Mouse (Mus musculus): ENCODE data around the gene Nr1h3.

The Nr1h3 gene

DNA sequence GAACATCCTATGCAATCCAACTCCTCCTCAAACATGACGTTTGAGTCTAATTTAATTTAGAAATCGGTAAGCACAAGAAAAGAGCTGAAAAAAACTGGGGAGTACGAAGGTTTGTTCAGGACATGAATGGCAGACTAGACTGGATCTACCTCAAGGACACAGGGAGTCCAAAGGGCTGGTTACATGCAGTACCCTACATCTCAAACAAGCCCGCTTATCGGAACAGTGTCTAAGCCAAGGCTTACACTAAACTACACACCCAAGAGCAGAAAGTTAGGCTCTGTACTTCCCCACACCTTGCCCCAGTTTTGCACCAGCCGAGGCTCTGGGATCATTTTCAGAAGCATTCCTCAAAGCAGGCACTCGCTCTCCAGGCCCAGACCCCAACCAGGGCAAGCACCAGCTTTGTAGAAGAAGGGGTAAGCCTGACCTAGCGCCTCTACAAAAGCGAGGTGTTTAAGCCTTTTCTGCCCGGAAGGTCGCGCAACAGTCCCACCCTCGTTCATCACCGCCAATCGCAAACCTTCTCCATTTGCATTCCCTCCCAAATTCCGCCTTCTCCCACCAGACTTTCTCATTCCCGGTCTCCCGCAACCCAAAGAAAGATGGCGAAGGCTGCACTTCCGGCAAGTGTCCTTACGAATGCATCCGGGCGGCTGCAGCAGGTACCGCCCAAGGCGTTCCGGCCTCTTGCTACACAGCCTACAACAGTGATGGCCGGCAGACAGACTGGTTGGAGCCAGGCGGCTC is at the start of gene Nr1h3, which contains the start of gene Acp2:
Gene Nr1h3 (minus strand): TSS at position 613 of the 750 bp plus-strand sequence.
Gene Acp2 (plus strand): TSS at position 664 of the 750 bp plus-strand sequence.
- DNase-seq (ENCODE audit: inconsistent ontology term): peak; percentile 96

DNA sequence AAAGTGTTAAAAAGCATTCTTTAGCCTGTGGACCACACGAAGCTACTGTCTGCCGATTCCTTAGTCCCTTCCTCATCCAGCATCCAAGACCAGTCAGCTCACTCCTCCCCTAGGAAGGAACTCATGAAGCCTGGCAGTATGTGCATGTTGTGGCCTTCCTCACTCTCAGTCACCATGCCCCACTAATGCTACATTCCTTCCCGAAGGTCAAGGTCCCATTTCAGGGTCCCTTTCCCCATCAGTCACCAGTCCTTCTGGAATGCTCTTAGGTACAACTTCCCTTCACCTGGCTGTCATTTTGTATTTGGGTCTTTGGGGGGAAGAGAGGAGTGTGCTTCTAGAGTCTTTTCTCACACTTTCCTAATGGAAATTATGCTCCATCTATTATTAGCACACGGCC is 49.4 kb upstream of the Nr1h3 start:
- DNase-seq (ENCODE audit: inconsistent ontology term): no peak

DNA sequence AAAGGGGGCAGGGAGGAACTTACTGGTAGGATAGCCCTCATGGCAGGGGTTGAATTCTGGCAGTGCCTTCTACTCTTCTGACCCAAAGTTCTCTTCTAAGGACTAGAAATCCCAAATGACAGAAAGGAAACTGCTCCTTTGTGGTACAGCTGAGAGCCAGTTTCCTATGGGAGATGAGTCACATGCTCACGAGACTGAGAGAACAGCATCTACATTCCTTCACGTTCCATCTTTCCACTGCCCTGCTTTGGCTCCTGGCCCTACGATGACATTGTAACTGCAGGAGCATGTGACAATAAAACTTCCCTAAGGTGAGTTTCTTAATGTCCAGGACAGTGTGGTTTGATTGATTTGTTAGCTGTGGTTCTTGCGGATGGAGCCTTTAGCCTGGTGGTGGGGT is 45.7 kb upstream of the Nr1h3 start:
- DNase-seq (ENCODE audit: inconsistent ontology term): peak; percentile 59

DNA sequence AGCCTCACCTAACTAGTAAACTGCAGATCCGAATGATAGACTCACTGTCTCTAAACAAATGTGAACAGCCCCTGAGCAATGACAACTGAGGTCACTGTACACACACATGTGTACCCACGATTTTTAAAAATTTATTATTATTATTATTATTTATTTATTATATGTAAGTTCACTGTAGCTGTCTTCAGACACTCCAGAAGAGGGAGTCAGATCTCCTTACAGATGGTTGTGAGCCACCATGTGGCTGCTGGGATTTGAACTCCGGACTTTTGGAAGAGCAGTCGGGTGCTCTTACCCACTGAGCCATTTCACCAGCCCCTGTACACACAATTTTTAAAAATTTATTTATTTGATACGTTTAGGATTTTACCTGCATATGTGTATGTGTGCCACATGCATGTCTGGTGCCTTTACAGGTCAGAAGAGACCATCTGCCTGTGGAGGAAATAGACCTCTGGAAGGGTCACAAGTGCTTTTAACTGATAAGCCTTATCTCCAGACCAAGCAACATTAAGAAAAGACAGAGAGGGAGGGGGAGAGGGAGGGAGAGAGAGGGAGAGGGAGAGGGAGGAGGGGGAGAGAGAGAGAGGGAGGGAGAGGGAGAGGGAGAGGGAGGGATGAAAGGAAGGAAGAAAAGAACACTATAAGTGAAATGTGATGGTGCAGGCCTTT is 42.1 kb upstream of the Nr1h3 start:
- no peak for DNase-seq (ENCODE audit: inconsistent ontology term)

DNA sequence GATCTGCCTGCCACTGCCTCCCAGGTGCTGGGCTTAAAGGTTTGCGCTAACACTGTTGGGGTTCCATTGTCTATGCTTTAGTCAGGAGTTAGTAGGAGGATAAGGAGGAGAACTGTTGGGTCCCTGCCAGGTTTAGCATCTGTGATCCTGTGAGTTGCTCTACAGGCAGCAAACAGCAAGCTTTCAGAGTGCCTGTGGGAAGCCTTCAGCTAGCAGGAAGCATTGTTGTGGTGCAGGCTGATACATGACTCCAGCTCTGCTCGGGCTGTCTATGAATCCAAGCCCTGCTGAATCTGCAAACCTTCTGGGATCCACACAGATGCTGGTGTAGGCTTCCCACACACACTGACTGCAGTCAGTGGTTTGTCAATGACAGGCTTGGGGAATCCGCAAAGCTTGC is 40.8 kb upstream of the Nr1h3 start:
- peak; percentile 67 for DNase-seq (ENCODE audit: inconsistent ontology term)

DNA sequence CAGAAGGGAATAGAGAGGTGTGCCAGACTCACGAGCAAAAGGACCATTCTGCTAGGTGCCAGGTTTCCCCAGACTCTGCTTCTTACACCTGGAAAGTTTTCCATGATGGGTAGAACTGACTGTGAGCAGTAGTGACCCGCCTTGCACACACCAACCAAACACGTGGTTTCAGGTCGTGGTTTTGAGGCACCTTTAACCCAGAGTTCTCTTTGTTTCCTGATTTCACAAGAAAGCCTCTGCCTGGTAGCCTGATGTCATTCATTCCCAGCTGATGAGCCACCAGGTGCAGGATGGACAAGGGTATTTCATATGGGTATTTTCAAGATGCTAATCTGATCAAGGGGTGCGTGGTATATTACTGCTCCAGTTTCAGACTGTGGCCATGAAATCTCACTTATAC is 39.9 kb upstream of the Nr1h3 start:
- peak; percentile 14 for DNase-seq (ENCODE audit: inconsistent ontology term)

DNA sequence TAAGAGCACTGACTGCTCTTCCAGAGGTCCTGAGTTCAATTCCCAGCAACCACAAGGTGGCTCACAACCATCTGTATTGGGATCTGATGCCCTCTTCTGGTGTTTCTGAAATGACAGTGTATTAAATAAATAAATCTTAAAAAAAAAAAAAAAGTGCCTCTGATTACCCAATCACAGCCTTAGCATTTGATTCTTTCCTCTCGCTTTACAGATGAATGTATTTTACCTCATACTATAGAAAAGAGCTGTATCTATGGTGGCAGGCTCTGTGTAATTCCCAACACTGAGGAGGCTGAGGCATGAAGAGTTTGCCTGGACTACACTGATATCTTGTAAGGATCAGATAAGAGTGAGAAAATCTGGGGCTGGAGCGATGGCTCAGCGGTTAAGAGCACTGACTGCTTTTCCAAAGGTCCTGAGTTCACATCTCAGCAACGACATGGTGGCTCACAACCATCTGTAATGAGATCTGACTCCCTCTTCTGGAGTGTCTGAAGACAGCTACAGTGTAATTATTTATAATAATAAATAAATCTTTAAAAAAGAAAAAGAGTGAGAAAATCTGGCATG is 35.0 kb upstream of the Nr1h3 start:
- DNase-seq (ENCODE audit: inconsistent ontology term): peak; percentile 76

DNA sequence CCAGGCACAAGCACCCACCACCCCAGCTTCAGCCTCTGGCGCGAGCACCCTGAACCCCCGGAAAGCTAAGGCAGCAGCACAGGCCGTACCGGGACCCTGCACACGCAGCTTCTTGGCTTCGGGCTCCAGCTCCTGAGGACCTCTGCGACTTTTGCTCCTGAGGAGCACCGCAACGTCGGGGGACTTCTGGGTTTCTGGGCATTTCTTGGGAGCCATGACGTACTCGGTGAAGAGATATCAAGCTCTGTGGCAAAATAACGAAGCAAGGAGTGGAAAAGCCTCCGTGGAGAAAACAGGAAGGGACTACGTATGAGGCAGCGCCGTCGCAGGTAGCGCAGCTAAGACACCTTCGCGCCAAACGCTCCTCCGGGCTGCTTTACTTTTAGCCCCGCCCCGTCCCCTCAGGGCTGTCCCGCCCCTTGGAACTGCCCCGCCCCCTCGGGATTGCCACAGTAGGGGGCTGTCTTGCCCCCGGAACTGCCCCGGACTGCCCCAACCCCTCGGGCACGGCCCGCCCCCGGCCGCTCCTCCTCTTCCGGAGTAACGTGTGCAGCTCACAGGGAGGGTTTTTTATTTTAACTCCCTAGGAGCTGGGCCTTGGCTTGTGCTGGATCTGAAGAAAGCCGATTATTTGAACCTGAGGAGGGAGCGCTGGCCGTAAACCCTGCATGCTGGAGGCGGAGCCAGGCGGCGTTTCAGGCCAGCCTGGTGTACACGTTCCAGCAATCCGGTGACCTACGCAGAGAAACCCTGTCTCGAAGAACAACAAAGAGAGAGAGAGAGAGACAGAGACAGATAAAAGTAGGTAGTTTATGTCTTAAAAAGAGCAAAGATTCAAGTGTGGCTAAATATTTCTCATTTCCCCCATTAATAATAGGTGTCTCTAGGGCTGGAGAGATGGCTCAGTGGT is 34.2 kb upstream of the Nr1h3 start, which contains the start of gene Ddb2:
Gene Ddb2 (minus strand): TSS at position 382 of the 910 bp plus-strand sequence.
- peak; percentile 99 for DNase-seq (ENCODE audit: inconsistent ontology term)

DNA sequence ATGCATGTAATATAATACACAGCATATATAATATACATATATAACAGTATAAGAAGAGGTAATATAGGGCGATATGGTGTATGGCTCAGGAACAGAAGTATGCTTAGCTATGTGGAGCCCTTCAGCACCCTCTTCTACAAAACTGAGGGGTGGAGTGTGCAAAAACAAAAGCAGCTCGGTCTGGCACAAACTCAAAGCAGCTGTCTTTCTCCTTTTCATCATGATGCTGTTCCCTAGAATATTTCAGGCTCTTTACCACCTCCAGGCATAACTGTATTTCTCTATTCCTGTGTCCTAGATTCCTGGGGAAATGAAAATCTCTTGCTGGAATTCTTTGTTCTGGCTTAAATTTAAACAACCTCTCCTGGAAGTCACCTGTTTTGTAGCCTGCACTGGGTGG is 27.1 kb upstream of the Nr1h3 start:
- DNase-seq (ENCODE audit: inconsistent ontology term): no peak

DNA sequence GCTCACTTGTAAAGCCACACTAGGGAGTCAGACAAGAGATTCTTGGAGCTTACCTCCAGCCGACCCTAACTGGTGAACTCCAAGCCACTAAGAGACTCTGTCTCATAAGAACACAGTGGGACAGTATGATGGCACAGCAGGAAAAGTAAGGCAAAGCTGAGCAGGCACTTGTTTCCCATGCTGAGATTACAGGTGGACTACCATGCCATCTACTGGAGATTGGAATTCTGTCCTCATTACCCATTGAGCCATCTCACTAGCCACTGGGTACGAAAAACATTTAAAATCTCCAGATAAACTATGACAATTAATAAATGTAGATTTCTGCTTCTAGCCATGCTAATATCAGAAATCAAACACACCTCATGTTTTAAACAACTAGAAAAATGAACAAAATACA is 21.0 kb upstream of the Nr1h3 start:
- DNase-seq (ENCODE audit: inconsistent ontology term): no peak

DNA sequence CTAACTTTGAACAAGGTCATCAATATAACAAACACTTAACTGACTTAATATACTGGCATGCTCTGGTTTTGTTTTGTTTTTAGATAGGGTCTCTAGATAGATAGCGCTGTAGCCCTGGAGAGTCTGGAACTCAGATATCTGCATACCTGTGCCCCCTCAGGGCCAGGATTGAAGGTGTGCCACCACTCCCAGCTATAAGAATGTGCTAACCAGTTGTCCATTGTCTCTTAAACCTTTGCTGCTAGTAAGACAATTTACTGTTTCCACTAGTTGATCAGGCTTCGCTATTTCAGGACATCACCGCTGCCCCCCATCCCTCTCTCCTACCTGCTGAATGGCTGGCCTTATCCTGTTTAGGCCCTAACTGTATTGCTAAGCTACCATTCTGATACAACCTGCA is 17.9 kb upstream of the Nr1h3 start:
- DNase-seq (ENCODE audit: inconsistent ontology term): no peak

DNA sequence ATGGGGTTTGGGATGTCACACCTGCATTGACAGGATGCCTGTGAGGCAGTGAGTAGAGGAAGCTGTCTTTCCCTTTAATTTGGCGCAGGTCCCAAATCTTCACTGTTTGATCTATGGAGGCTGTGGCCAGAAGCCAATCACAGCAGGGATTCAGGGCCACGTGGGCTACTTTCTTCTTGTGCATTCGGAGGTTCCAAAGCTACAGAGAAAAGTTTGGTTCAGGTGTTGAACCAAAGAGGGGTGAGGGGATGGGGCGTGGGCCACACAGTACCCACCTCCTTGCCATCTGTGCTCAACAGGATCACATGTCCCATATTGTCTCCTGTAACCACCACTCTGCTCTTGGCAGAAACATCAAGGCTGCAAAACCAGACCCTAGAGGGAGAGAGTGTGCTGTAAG is 14.4 kb upstream of the Nr1h3 start:
- DNase-seq (ENCODE audit: inconsistent ontology term): no peak

DNA sequence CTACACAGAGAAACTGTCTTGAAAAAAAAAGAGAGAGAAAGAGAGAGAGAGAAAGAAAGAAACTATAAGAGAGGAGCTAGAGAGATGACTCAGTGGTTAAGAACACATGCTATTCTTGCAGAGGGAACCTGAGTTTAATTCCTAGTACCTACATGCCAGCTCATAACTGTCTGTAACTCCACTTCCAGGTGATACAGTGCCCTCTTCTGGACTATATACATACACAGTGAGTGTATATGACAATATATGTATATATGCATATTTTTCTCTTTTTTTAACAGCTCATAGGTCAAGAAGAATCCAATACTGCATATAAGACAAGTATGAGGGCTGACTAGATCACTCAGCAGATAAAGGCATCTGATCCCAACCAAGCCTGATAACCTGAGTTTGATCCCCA is 10.7 kb upstream of the Nr1h3 start:
- no peak for DNase-seq (ENCODE audit: inconsistent ontology term)

DNA sequence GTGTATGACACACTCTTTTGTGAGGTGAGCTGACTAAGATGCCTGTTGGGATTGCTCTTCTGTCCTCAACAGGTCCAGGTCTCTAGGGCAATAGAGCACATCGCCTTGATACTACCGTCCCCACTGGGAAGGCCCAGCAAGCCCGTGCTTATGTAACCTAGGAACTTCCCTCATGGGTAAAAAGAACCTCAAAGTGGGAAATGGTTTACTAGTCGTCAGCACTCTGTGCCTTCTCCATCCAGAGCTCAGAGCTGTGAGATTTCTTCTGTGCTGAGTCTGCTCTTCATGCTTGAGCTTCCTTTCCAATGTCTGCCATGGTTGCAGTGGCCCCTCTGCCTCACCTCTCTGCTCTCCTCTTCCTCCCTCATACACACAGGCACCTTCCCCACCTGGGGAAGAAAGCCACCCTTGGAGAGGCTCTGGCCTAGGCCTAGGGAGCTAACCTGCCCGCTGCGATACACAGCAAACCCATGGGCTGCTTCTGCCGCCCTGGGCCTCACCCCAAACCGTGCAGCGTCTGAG is 3.7 kb upstream of the Nr1h3 start:
- DNase-seq (ENCODE audit: inconsistent ontology term): no peak

DNA sequence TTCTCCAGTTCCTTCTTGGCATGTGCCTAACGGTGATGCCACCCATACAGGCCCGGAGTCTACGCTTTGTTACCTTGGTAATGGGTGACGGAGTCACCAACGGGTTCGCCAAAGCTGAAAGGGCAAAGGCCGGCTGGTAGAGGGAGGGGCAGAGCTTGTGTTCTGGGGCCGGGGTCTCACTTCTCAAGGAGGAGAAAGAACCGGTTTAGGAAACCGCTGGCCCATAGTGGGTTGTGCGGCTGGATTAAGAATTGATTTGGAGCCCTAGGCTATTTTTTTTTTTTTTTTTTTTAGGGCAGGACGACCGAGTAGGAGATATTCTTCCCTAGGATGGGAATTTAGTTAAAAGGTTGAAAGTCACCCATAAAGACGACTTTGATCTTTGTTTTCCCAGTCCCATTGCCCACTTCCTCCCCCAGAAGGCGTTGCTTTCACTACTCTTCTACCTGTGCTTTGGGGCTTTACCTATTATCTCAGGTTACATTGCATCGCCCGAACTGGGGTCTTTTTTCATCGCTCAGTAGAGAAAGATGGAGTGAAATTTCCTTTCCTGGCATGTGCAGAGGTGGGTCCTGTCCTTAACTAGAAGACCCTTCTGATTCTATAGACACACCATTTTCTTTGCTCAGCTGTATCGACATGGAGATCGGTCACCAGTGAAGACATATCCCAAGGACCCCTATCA is 480 bp upstream of the Nr1h3 start:
- DNase-seq (ENCODE audit: inconsistent ontology term): peak; percentile 1

DNA sequence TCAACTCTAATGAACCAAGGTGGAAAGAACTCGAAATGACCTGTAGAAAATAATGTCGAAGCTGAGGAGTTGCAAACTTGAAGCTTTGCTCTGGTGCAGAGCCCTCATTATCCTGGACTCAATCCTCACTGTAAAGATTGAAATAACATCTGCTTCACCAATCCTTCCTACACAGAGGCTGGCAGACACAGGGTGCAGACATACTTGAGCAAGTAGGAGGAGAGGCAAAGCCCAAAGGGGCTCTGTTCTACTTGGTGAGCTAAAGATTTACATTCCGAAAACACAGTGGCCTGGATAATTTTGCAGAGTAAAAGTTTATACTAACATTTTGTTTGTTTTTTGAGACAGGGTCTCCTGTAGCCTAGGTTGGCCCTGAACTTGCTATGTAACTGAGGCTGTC is 3.7 kb downstream of the Nr1h3 start:
- DNase-seq (ENCODE audit: inconsistent ontology term): no peak

DNA sequence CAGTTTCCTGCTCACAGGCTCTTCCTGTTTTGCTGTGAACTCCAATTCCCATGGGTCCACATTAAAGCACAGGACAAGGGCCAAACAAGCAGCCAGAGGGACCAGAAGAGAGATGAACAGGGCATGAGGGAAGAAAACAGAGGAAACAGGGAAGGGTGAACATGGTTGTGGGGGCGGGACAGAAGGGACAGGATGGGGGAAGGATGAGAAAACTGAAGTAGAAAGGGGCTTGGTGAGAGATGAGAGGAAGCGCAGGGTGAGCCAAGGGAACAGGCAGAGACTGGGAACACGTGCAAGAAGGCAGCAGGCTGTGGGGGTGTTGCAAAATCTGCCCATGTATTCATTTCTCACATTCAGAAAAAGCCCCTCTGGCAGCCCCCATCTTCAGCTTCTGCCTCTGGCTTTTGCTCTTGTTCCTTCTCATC is 6.0 kb downstream of the Nr1h3 start:
- no peak for DNase-seq (ENCODE audit: inconsistent ontology term)

DNA sequence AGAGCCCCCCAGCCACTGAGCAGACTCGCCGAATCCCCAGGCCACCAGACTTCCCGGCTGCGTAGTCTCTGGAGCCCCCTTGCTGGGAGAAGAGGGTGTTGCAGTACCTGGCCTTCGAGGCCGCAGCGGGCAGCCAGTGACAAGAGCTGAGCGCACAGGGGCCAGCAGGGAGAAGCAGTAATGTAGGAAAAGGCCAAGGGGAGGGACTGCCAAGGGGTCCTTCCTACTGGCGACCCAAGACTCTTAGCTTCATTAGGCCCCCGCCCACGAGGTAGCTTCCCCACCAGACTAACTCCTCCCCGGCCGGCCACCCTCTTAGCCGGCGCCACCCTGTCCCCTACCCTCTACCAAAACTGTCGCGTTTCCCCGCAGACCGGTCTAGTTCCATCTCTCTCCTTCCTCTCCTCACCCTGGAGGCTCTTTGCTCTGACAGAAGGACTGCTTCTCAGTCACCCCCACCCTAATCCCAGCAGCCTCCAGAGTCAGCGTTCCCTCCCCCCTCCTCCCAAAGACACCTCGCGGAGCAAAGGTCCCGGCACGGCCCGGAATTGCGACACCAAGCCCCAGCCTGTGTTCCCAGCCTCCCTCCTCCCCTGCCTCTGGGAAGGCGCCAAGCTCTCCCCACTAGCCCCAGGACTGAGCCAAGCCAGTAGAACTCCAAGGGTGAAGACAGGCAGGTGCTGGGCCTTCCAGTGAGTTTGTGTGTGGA is 7.9 kb downstream of the Nr1h3 start:
- peak; percentile 72 for DNase-seq (ENCODE audit: inconsistent ontology term)

DNA sequence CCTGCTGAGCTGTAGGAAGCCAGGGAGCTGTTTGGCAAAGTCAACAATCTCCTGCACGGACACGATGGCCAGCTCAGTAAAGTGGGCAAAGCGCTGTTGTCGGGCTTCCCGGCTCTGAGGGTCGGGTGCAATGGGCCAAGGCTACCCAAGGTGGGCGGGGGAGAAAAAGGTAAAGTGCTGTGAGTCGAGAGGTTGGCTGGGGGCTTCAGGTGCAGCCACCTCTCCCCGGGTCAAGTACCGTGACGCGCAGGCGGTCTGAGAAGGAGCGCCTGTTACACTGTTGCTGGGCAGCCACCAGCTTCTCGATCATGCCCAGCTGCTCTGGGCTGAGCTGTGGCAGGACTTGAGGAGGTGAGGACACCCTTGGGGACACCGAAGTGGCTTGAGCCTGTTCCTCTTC is 12.1 kb downstream of the Nr1h3 start:
- DNase-seq (ENCODE audit: inconsistent ontology term): no peak

DNA sequence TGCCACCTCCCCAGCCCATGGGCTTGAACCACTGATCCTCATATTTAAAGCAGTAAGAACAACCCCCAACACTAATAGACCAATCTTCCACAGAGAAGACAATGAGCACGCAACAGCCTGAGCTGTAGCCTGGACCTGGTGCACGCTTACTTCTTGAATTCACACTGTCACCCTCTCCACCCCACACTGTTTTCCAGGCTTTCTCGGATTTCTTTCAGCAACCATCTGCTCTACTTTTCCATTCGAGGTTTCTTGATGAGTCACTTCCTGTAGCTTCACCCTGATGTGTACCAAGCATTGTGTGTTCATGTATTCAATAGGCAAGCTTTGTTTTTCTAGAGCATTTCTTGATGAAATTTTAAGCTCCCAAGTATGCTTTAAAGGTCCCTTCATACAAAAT is 15.2 kb downstream of the Nr1h3 start:
- DNase-seq (ENCODE audit: inconsistent ontology term): peak; percentile 48

Measured in Muller cell, postnatal 12 days (primary cell).